Mouse (Mus musculus) olfactory bulb, adult 2 months (tissue): ENCODE measurements around the gene Ryr1. TPM values are rescaled to one million over a fixed set of nuclear protein-coding genes. Genes with fewer than 3 reads are reported as not detected.
A peak's percentile ranks its signal among the peaks of the same experiment; 100 is the strongest.
"Not testable (repeated sequence)": the region's sequence is repeated elsewhere in the genome, so short reads cannot be mapped to it uniquely, and the experiment has no call there.

Experiments used
- H3K27ac ChIP-seq: fragments of 200-500 bp; 2 replicates; pipeline ENCODE4 v1.5.1; 2012; ENCODE audit warnings: low read depth, low read length; ENCODE audit not compliant: insufficient read depth
- H3K4me1 ChIP-seq: fragments of 200-500 bp; 2 replicates; pipeline ENCODE4 v1.6.1; 2012; ENCODE audit warnings: low read length; ENCODE audit not compliant: control insufficient read depth, insufficient read depth
- H3K4me3 ChIP-seq: fragments of 200-500 bp; 2 replicates; pipeline ENCODE4 v1.5.1; 2012; ENCODE audit warnings: mild to moderate bottlenecking, low read depth, low read length, moderate library complexity; ENCODE audit not compliant: insufficient read depth
- CTCF ChIP-seq: fragments of 200-500 bp; IDR thresholded peaks from 2 replicates; pipeline ENCODE4 v1.5.1; 2012; ENCODE audit warnings: low read depth, mild to moderate bottlenecking, low read length, moderate library complexity; ENCODE audit not compliant: insufficient read depth
- POLR2A ChIP-seq: fragments of 200-500 bp; IDR thresholded peaks from 2 replicates; pipeline ENCODE4 v1.6.1; 2012; ENCODE audit warnings: mild to moderate bottlenecking, low read depth, low read length, moderate library complexity; ENCODE audit not compliant: insufficient read depth
- WGBS: fragments of 180-500 bp; shearing (Covaris S2); methylation state at CpG from one replicate; pipeline ENCODE4 v1.1.7; 2018; 5-methylcytosine and 5-hydroxymethylcytosine counted together
- polyA plus RNA-seq: library from polyadenylated mRNA; stranded (reverse); fragments of >200 nt; gene quantifications from 2 replicates; pipeline ENCODE4 v1.2.4, GENCODE M21; 2012; ENCODE audit warnings: low replicate concordance; ENCODE audit not compliant: missing spikeins, insufficient read depth, insufficient read length

Ryr1 gene
- polyA plus RNA-seq, 1 experiment, result not detected

GRCm38 (mm10) chr7:29072689-29073088, 52.3 kb downstream of the Ryr1 start:
- no peak overlapping the region for H3K4me3 ChIP-seq
- H3K27ac ChIP-seq, result no peak overlapping the region
- 0 out of 2 replicates have a peak, but pooled peaks have one; percentile 7 for TF ChIP-seq CTCF
- no peak for TF ChIP-seq POLR2A
- WGBS, result 28% methylated on average over 11 of the region's 11 CpGs
- H3K4me1 ChIP-seq, result peaks cover 14% of the 10 kb centered on the region

- Histone ChIP-seq H3K4me3 (peak overlapping the region; percentile 22), H3K4me1 (peaks cover 10% of the 10 kb centered on the region), H3K27ac (no peak overlapping the region)
- TF ChIP-seq CTCF, result no peak
- no peak for TF ChIP-seq POLR2A
- 3% methylated on average over 42 of the region's 42 CpGs for WGBS
These were observed 53.6 kb downstream of the Ryr1 start for GRCm38 (mm10) chr7:29071169-29071891.

- Histone ChIP-seq H3K4me1 (peaks cover 10% of the 10 kb centered on the region), H3K4me3 (no peak overlapping the region), H3K27ac (no peak overlapping the region)
- WGBS, result 43% methylated on average over 12 of the region's 12 CpGs
- TF ChIP-seq POLR2A, result no peak
- no peak for TF ChIP-seq CTCF
These were observed 54.4 kb downstream of the Ryr1 start for GRCm38 (mm10) chr7:29070364-29071168.

GRCm38 (mm10) chr7:29067758-29068157, 57.2 kb downstream of the Ryr1 start:
- Histone ChIP-seq H3K4me3 (no peak overlapping the region), H3K27ac (no peak overlapping the region), H3K4me1 (peaks cover 10% of the 10 kb centered on the region)
- TF ChIP-seq CTCF, result no peak
- no peak for TF ChIP-seq POLR2A
- WGBS, result 46% methylated on average over 15 of the region's 15 CpGs

GRCm38 (mm10) chr7:29063476-29063875, 61.5 kb downstream of the Ryr1 start:
- H3K27ac ChIP-seq, H3K4me3 ChIP-seq, H3K4me1 ChIP-seq: not testable (repeated sequence)
- WGBS, result 76% methylated on average over 7 of the region's 7 CpGs

- Histone ChIP-seq H3K27ac (no peak overlapping the region), H3K4me3 (no peak overlapping the region), H3K4me1 (peaks cover 4% of the 10 kb centered on the region; the same call in 1 of the 2 replicates)
- peak; percentile 51; the same call in 1 of the 2 replicates for TF ChIP-seq CTCF
- TF ChIP-seq POLR2A, result no peak
- WGBS, result 5% methylated on average over 19 of the region's 19 CpGs
These were observed 63.4 kb downstream of the Ryr1 start for GRCm38 (mm10) chr7:29061522-29062037.

GRCm38 (mm10) chr7:29059445-29059844, 65.5 kb downstream of the Ryr1 start:
- TF ChIP-seq CTCF (no peak), POLR2A (no peak)

GRCm38 (mm10) chr7:29052821-29053220, 72.2 kb downstream of the Ryr1 start:
- Histone ChIP-seq H3K4me3 (no peak overlapping the region), H3K27ac (no peak overlapping the region), H3K4me1 (no peaks in the 10 kb centered on the region)
- no peak for TF ChIP-seq POLR2A
- TF ChIP-seq CTCF, result no peak
- WGBS, result 10% methylated on average over 19 of the region's 19 CpGs

More at GRCm38 (mm10) chr7:29059445-29059844, 65.5 kb downstream of the Ryr1 start:
- peaks cover 4% of the 10 kb centered on the region; the same call in 1 of the 2 replicates for H3K4me1 ChIP-seq
- H3K4me3 ChIP-seq, result no peak overlapping the region
- WGBS, result 90% methylated on average over 19 of the region's 19 CpGs
- no peak overlapping the region for H3K27ac ChIP-seq

GRCm38 (mm10) chr7:29050797-29051196, 74.2 kb downstream of the Ryr1 start:
- no peak for TF ChIP-seq POLR2A
- no peak for TF ChIP-seq CTCF
- H3K4me1 ChIP-seq, result no peaks in the 10 kb centered on the region
- no peak overlapping the region for H3K4me3 ChIP-seq
- WGBS, result 34% methylated on average over 2 of the region's 2 CpGs
- no peak overlapping the region for H3K27ac ChIP-seq
